ENCODE assay signal across 11 mouse cellular contexts in the genomic region with DNA sequence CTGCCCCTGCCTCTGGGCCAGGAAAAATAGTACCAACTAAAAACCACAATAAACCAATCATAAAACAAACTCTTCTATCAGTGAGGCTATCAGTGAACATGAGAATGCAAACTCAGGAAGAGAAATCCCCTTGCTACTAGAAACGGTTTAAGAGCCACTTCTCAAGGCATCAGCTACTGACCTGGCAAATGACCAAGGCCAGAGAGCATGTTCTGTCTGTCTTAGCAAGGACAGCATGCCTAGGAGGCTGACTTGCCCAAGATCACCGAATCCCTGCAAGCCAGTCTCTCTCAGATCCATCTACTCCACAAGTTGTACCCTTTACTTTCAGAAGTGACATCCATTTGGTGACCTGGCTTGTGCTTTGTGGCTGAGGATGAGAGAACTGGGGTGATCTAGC.
"Had no signal": no experiment of that assay in that cellular context is flagged by ENCODE, and none has a peak within 500 bp of the region (broad histone marks: within the 10 kb centered on the region; RNA-seq: fewer than 3 reads in every experiment).

No protein-coding gene starts in this region.

- H3K9ac ChIP-seq: limb, embryonic 13.5 days; liver, embryonic 15.5 days; midbrain, embryonic 13.5 days; stomach, embryonic 15.5 days had no signal

- H3K4me2 ChIP-seq: limb, embryonic 13.5 days; liver, embryonic 15.5 days; midbrain, embryonic 13.5 days; stomach, embryonic 15.5 days had no signal

- H3K9me3 ChIP-seq: limb, embryonic 13.5 days; liver, embryonic 15.5 days; midbrain, embryonic 13.5 days; stomach, embryonic 15.5 days had no signal

- H3K27ac ChIP-seq: limb, embryonic 13.5 days; liver, embryonic 15.5 days; midbrain, embryonic 13.5 days; stomach, embryonic 15.5 days had no signal

- DNase-seq: kidney, postnatal 14 days; left cerebral cortex, postnatal 4 days; lung, adult 2 months; lung, postnatal 36 days; thymus, adult 2 months; thymus, postnatal 25 days had no signal

- H3K4me3 ChIP-seq: limb, embryonic 13.5 days; liver, embryonic 15.5 days; midbrain, embryonic 13.5 days; stomach, embryonic 15.5 days had no signal

- H3K36me3 ChIP-seq: liver, embryonic 15.5 days; stomach, embryonic 15.5 days had no signal

- ATAC-seq: lung, postnatal 0 days; midbrain, embryonic 13.5 days had no signal

- H3K27me3 ChIP-seq: limb, embryonic 13.5 days; liver, embryonic 15.5 days; stomach, embryonic 15.5 days had no signal

- H3K4me1 ChIP-seq: liver, embryonic 15.5 days; midbrain, embryonic 13.5 days; stomach, embryonic 15.5 days had no signal
